Mouse (Mus musculus) E14TG2a.4 (cell line): ENCODE results near the gene Tmprss11c.
"Not testable (repeated sequence)": the region's sequence is repeated elsewhere in the genome, so short reads cannot be mapped to it uniquely, and the experiment has no call there.

ENCODE experiments used
- H3K27me3 ChIP-seq: 2 replicates; pipeline ENCODE4 v1.6.1; 2014; ENCODE audit warnings: low read length, control low read depth; ENCODE audit not compliant: insufficient read depth
- H3K36me3 ChIP-seq: 2 replicates; pipeline ENCODE4 v1.6.1; 2014; ENCODE audit warnings: low read length, control low read depth; ENCODE audit not compliant: insufficient read depth
- H3K4me1 ChIP-seq: replicated peaks from 2 replicates; pipeline ENCODE4 v1.6.1; 2014; ENCODE audit warnings: low read depth, low read length, control low read depth
- H3K4me3 ChIP-seq: replicated peaks from 2 replicates; pipeline ENCODE4 v1.5.1; 2014; ENCODE audit warnings: mild to moderate bottlenecking, low read length
- H3K9me3 ChIP-seq: 2 replicates; pipeline ENCODE4 v1.6.1; 2014; ENCODE audit warnings: low read length, control low read depth
- CTCF ChIP-seq: conservative IDR thresholded peaks from 2 replicates; pipeline ENCODE4 v1.5.1; 2014; ENCODE audit warnings: low read length
- NANOG ChIP-seq: IDR thresholded peaks from 2 replicates; pipeline ENCODE4 v1.6.1; 2014; ENCODE audit warnings: borderline replicate concordance, low read length, mixed read lengths
- POU5F1 ChIP-seq: IDR thresholded peaks from 2 replicates; pipeline ENCODE4 v1.6.1; 2014; ENCODE audit warnings: low read length, borderline replicate concordance

Tmprss11c gene

DNA sequence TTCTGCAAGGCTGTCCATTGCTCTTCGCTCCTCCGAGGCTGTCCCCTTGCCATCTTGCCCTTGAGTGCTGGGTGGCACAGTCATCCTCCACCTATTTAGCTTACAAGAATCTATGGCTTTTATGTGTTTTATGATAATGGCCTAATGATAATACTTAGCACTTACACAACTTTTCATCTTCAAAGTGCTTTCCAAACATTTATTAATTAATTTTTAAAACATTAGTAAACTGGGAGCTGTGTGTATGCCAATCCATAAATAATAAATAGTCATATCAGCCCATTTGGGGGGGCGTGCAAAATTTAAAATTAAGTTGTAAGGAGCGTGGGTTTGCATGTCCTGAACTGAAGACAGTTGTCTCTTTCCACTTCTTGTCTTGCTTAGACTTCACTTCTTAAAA lies at the start of gene Tmprss11c:
Gene Tmprss11c (minus strand): TSS at position 101 of the 400 bp plus-strand sequence.
- Histone ChIP-seq H3K9me3 (no peaks in the 10 kb centered on the region), H3K4me1 (no peaks in the 10 kb centered on the region), H3K4me3 (no peak within 1 kb of the TSS), H3K36me3 (no peaks in the 10 kb centered on the region), H3K27me3 (no peaks in the 10 kb centered on the region)
- no peak for TF ChIP-seq CTCF
- TF ChIP-seq POU5F1: no peak
- TF ChIP-seq NANOG: no peak

DNA sequence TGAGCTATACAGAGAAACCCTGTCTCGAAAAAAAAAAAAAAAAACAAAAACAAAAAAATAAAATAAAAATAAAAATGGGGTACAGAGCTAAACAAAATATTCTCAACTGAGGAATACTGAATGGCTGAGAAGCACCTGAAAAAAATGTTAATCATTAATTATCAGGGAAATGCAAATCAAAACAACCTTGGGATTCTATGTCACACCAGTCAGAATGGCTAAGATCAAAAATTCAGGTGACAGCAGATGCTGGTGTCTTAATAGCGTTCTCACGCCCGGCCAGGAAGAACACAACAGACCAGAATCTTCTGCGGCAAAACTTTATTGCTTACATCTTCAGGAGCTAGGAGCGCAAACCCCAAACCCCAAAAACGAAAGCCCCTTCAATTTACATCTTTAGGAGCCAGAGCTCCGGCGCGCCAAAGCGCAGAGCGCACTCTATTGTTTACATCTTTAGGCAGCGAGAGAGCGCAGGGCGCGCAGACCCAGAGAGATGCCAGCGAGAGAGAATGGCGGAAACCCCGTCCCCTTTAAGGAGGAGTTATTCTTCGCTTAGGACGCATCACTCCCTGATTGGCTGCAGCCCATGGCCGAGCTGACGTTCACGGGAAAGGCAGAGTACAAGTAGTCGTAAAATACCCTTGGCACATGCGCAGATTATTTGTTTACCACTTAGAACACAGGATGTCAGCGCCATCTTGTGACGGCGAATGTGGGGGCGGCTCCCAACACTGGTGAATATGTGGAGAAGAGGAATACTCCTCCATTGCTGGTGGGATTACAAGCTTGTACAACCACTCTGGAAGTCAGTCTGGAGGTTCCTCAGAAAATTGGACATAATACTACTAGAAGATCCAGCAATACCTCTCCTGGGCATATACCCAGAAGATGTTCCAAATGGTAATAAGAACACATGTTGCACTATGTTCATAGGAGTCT lies 29.2 kb upstream of the Tmprss11c start:
- peaks cover 17% of the 10 kb centered on the region for H3K9me3 ChIP-seq
- H3K27me3 ChIP-seq, H3K4me3 ChIP-seq, H3K36me3 ChIP-seq, H3K4me1 ChIP-seq: not testable (repeated sequence)

DNA sequence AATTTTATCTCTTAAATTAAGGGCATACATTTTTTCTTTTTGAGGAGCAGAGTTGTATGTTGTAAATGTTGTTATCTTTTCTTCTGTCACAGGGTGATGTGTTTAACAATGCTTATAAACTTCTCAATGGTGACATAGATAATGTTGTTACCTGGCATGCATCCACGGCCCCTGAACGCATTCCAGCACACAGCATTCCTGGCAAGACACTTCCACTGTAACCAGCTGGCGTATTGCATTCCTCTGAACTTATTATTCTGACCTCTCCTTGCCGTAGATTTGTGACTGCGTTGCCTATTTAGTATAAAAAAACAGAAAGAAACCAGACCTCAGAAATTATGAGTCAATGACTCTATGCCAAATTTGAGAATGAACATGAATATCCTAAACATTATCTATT lies 17.0 kb upstream of the Tmprss11c start:
- no peaks in the 10 kb centered on the region for H3K36me3 ChIP-seq

DNA sequence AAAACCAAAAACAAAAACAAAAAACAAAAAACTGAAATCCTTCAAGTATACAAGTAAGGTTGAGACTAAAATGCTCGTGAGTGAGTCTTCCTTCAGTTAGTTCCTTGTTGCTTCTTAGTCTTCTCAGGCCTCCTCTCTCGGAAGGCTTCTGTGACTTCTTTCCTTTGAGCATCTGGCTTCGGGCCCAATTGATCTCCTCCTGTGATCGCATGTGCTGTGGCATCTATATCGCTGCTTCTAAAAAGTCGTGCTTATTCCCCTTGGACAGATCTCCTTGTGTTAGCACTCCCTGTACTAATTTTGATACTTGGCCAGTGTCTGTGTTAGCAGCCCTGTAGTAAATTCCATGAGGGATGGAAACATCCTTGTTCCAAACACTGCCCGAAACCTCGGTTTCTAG lies 14.8 kb upstream of the Tmprss11c start:
- TF ChIP-seq NANOG (no peak), POU5F1 (no peak)
- Histone ChIP-seq H3K27me3 (no peaks in the 10 kb centered on the region), H3K9me3 (no peaks in the 10 kb centered on the region), H3K4me3 (no peak overlapping the region), H3K4me1 (no peaks in the 10 kb centered on the region), H3K36me3 (no peaks in the 10 kb centered on the region)

More for the DNA sequence above, 17.0 kb upstream of the Tmprss11c start:
- TF ChIP-seq CTCF: no peak
- Histone ChIP-seq H3K4me1 (no peaks in the 10 kb centered on the region), H3K4me3 (no peak overlapping the region), H3K9me3 (no peaks in the 10 kb centered on the region), H3K27me3 (no peaks in the 10 kb centered on the region)

DNA sequence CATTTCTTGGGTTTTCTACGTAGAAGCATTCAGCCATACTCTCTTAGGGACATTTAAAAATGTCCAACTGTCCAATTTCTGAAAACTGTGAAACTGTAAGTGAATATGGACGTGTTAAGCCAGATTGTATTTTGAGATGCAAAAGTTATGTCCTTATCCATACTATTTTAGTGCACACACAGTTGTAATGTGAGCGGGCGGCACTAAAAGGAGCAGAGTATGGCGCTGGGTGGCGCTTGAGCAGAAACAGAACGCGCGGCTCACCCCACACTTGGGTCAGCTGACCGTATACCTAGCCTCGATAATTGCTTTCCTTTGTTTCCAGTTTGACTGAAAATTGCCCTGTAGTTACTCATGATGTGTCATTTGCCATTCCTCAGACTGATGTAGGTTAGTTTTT lies 42.5 kb downstream of the Tmprss11c start:
- H3K4me3 ChIP-seq: no peak overlapping the region
- no peaks in the 10 kb centered on the region for H3K36me3 ChIP-seq
- H3K9me3 ChIP-seq: no peaks in the 10 kb centered on the region
- TF ChIP-seq NANOG: no peak
- TF ChIP-seq POU5F1: no peak
- TF ChIP-seq CTCF: no peak
- no peaks in the 10 kb centered on the region for H3K27me3 ChIP-seq
- H3K4me1 ChIP-seq: peaks cover 8% of the 10 kb centered on the region

DNA sequence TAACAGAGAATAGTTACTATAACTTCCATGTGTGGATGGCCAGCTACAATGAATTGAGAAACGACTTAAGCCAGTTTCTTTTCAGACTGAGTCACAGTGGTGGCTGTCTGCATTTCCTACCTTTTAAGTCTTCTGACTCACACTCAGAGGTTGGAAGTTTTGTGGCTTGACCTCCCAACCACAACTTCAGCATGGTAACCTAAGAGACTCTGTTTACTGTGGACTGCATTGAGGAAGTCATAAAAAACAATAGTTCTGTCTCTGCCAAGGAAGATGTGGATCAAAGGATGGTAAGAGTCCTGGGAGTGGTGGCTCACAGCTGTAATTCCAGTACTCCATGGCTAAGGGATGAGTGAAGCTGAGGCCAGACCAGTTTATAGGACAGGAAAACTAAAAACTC lies 44.2 kb downstream of the Tmprss11c start:
- Histone ChIP-seq H3K9me3 (no peaks in the 10 kb centered on the region), H3K4me1 (peaks cover 13% of the 10 kb centered on the region), H3K27me3 (no peaks in the 10 kb centered on the region), H3K36me3 (no peaks in the 10 kb centered on the region), H3K4me3 (no peak overlapping the region)
- TF ChIP-seq CTCF: no peak
- TF ChIP-seq POU5F1: no peak
- no peak for TF ChIP-seq NANOG

DNA sequence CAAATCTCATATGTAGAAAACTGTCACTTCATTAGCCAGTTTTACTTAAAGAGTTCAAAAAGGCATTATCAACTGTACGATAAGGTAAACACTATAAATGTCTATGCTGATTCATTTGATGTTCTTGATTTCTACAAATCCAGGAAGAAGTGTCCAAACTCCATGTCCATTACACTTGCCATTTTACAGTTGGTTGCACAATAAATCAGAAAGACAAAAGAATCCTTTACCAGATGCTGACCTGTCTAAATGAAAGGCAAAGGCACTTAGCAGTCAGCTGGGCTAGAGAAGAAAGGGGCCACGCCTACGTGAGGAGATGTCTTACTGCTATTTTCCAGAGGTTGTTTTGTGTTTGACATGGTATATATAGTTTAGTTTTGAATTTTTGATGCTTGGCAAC lies 44.8 kb downstream of the Tmprss11c start:
- no peak for TF ChIP-seq POU5F1
- Histone ChIP-seq H3K36me3 (no peaks in the 10 kb centered on the region), H3K27me3 (no peaks in the 10 kb centered on the region), H3K4me1 (peaks cover 13% of the 10 kb centered on the region), H3K4me3 (no peak overlapping the region), H3K9me3 (no peaks in the 10 kb centered on the region)

DNA sequence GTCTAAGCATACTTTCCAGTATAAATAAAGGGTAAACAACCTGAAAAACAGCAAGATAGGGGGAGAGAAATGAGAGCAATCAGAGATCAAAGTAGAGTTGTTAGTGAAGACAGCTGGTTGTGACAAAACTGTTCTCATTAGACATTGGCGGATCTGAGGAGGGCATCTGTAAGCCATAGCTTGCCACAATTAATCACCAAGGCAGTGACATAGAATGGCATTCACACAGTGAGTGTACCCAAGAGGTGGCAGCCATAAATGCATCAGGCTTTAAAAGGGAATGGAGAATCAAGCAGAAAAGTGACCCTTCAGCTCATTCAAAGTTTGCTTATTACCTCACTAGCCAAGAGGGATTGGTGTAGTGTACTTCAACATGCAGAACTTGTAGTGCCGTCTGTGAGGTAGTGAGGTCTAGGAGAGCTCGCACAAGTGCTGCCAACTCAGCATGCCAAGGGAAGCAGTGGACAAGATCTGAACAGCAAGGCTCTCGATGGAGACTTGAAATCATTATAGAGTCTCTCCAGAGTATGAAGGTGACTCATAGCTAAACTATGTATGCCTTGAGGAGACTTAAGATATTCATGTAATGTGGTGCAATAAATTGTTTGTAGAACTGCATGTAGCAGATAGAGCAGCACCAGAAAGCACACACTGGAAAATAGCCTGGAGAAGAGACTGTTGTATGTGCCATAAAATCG lies 61.8 kb downstream of the Tmprss11c start:
- Histone ChIP-seq H3K27me3 (no peaks in the 10 kb centered on the region), H3K4me1 (no peaks in the 10 kb centered on the region), H3K4me3 (no peak overlapping the region), H3K36me3 (no peaks in the 10 kb centered on the region), H3K9me3 (no peaks in the 10 kb centered on the region)
- TF ChIP-seq CTCF (no peak), POU5F1 (no peak), NANOG (no peak)

DNA sequence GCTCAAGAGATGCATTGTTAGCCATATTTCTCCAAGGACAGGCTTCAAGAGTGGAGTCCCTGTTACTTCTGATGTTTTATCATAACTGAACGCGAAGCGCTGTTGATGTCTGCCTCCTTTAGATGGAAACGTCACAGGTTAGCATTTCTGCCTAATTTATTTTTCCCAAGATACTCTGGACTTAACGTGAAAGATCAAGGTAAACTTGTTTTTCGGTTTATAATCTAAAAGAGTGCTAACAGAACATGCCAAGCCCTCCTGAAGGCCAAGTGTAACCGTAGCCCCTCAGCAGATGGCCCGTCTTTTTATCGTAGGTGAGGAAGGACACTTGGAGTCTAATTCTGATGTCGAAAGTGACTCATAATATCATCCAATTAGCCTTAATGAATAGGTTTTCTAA lies 91.3 kb downstream of the Tmprss11c start, which contains the start of gene Gnrhr:
Gene Gnrhr (minus strand): TSS at position 101 of the 400 bp plus-strand sequence.
- no peak within 1 kb of the TSS for H3K4me3 ChIP-seq
- H3K27me3 ChIP-seq: no peaks in the 10 kb centered on the region
- H3K4me1 ChIP-seq: no peaks in the 10 kb centered on the region
- no peaks in the 10 kb centered on the region for H3K36me3 ChIP-seq
- TF ChIP-seq POU5F1: no peak
- TF ChIP-seq NANOG: no peak
- no peak for TF ChIP-seq CTCF
- H3K9me3 ChIP-seq: no peaks in the 10 kb centered on the region
